Mouse (Mus musculus) right cerebral cortex, postnatal 25 days (tissue): Measurements from ENCODE around the gene Elavl3.

Experiments
- DNase-seq: peaks from one replicate; pipeline ENCODE4 v3.0.0; 2022

The Elavl3 gene

GRCm38 (mm10) chr9:22057031-22057517, 5.3 kb upstream of the Elavl3 start:
- DNase-seq: no peak

- no peak for DNase-seq
These were observed 4.6 kb upstream of the Elavl3 start for GRCm38 (mm10) chr9:22056303-22056910.

DNA sequence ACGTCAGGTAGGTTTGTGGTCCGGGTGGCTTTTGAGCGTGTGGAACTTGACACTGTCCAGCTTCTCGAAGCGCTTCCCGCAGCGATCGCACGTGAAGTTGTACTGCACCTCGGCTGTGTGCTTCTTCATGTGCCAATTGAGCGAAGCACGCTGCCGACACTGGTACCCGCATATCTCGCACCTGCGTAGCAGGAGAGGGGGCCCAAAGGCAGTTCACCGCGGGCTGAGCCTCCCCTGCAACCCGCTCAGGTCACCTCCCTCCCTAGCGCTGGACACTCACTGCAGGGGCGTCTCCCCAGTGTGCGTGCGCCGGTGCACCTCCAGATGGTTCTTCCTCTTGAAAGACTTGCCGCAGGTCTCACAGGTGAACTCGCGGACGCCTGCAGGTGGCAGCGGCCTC, 3.9 kb upstream of the Elavl3 start:
- DNase-seq: peak; percentile 13

GRCm38 (mm10) chr9:22054411-22055076, 2.7 kb upstream of the Elavl3 start:
- DNase-seq: peak; percentile 79

- DNase-seq: no peak
These were observed 1.8 kb upstream of the Elavl3 start for GRCm38 (mm10) chr9:22053657-22054056.

DNA sequence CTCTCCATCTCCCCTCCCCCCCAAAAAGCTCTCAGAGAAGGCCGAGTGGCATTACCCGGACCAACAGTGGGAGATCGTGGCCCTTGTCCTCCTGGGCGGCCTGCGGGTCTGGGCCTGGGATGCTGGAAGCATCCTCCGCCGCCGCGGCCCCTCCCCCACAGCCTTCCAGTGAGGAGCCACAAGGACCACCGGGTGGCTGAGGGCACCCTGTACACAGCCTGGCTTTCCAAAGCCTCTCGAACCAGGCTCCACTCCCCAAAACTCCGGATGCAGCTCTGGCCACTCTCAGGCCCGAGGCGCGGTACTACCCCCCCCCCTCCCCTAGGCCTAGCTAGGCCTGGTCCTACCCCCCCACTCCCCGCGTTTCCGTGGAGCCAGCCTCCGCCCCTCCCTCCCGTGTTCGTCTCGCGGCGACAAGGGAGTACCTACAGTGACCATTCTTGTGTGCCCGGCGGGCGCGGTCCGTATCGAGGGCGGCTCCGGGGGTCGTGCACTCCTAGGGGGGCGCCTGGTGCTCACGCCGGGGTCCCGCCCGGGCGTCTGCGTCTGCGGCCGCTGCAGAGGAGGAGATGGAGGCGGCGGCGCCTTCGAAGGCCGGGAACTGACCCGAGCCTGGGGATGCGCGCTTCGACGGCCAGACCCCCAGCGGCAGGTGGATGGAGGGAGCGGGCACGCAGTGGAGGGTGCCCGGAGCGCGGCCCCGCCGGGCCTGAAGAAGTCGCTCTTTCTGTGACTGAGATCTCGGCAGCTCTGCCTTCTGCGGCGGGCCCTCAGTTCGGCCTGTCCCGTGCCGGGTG, 464 bp downstream of the Elavl3 start:
- DNase-seq: peak; percentile 56

DNA sequence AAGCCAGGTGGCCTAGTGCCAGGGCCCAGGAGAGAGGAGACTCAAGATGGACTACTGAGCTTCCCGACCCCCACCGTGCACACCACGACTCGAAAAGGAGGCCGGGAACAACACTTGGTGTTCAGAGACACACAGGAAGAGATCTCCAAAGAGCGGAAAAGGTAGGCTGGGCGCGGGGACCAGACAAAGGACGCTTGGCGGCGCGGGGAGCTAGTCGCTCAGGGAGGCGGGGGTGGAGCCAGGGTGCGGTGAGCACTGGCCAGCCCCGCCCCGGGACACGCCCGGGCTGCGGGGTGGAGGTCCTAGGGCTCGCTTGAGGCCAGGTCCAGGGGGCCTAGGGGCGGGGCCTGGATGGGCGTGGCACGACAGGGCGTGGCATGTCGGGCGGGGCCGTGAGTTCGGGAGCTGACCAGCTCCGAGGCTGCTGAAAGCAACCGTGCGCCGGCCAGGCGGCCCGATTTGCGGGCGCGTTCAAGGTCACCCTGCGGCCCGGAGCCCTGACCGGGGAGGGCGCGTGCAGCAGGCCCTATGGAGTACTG, 1.4 kb downstream of the Elavl3 start:
- DNase-seq: peak; percentile 73

DNA sequence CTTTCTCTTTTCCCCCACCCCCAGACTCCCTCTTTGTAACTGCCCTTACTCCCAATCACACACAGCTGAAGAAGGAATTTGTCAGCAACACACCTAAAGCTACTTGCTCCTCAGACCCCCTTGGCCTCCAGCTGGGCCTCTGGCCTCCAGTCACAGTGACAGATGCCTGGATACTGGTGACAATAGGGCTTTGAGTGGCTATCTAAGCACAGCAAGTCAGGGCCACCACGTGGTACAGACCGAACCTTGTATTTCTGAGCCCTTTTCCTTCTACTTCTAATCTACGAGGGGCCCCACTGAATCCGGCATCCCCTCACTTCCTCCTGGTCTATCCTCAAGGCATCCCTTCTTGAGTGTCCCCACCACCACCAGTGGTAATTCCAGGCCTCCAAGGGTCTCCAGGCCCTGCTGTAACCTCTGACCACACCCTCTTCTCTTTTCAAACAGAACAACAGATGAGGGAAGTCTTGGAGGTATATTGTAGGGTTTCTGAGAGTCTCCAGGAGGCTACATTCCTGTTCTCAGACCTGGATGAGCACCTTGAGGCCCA, 2.0 kb downstream of the Elavl3 start:
- no peak for DNase-seq

- DNase-seq: no peak
These were observed 2.5 kb downstream of the Elavl3 start for GRCm38 (mm10) chr9:22049315-22049714.

GRCm38 (mm10) chr9:22047329-22047728, 4.5 kb downstream of the Elavl3 start:
- no peak for DNase-seq

DNA sequence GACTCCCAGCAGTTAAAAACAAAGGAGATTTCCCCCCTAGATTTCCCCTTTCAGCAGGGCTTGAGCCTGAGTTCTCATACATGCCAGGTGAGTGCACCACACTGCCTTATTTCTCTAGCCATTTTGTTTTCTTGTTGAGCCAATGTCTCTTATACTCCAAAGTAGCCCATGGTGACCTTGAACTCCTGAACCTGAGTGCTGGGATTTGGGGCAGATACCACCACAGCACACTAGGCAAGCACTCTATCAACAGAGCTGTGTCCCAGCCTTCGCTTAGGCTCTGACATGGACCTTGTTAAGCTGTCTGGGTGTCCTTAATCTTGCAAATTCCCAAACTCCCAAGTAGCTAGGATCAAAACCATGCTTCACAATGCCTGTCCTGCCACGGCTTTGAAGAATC, 10.0 kb downstream of the Elavl3 start:
- no peak for DNase-seq

- no peak for DNase-seq
These were observed 14.0 kb downstream of the Elavl3 start for GRCm38 (mm10) chr9:22037826-22038225.

- no peak for DNase-seq
These were observed 16.4 kb downstream of the Elavl3 start for GRCm38 (mm10) chr9:22035300-22036044.

DNA sequence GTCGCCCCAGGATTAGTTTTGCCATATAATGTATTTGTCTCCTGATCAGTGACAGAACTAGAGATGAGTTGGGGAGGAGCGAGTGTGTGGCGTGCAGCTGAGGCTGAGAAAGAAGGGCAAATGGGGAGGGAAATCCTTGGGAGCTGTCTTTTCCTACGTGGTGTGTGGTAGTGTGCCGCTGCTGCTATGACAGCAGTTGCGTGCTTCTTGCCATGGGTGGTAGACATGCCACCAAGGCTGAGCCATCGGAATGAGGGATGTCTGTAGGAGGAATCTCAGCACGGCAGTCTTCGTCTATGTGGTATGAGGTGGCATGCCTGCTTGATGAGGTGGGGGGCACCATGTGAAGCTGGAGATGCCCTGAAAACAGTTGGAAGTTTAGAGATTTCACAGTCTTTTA, 21.4 kb downstream of the Elavl3 start:
- no peak for DNase-seq

GRCm38 (mm10) chr9:22028467-22028866, 23.4 kb downstream of the Elavl3 start:
- DNase-seq: no peak

DNA sequence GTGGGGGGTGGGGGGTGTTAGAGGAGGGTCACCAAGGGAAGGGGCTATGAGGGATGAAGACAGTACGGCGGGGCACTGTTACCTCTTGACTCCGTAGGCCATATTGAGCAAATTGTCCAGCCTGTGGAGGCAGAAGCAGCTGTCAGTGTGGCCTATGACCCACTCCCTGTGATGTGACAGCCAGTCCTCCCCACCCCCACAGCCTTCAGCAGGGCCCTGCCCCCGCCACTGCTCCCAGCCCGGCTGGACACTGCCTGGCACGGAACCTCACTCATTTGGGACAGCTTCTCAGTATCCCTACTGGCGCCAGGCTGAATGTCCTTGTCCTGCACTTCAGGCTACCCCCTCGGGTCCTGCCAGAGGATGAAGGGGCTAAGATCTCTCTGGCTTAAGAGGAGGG, 27.2 kb downstream of the Elavl3 start:
- peak; percentile 11 for DNase-seq

- DNase-seq: no peak
These were observed 34.5 kb downstream of the Elavl3 start for GRCm38 (mm10) chr9:22017208-22017825.

- no peak for DNase-seq
These were observed 35.6 kb downstream of the Elavl3 start for GRCm38 (mm10) chr9:22016245-22016644.

DNA sequence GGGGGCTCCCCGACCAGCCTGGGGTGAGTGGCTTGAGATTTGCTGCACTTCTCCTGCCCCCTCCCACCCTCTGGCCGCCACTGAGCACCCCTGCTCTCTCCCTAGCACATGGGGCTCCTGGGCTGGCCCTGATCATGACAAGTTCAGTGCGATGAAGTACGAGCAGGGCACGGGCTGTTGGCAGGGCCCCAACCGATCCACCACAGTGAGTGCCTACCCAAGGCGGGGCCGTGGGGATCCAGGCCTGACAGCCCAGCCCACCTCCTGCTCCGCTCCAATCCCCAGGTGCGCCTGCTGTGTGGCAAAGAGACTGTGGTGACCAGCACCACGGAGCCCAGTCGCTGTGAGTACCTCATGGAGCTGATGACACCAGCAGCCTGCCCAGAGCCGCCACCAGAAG, 39.1 kb downstream of the Elavl3 start:
- no peak for DNase-seq

GRCm38 (mm10) chr9:22011055-22011454, 40.8 kb downstream of the Elavl3 start:
- no peak for DNase-seq

DNA sequence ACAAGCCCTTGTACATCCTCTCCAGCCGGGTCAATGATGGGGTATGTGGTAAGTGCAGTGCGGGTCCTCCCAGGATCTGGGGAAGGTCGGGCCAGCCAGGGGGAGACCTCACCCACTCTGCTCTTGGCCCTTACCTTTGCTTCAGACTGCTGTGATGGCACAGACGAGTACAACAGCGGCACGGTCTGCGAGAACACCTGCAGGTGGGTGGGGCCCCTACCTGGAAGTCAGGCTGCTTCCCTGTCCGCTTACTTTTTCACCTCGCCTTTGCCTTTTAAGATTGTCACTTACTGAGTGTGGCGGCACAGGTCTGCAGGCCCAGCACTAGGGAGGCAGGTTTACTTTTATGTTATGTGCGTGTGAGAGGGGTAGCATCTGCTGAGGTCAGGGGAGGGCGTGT, 47.3 kb downstream of the Elavl3 start:
- DNase-seq: no peak

DNA sequence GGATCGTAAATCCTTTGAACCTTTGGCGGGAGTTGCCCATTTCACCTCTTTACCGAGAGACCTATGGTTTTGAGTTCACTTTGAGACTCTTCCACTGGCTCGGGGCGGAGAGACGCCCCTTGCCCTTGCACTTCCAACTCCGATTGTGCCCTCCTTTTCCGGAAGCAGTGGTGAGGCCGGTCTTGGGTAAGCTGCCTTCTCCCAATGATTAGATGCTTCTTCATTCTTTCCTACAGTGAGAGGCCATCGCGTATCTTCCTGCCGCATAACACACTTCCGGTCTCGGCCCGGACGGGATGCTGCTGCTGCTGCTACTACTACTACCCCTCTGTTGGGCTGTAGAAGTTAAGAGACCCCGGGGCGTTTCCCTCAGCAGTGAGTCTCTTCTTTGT, 48.7 kb downstream of the Elavl3 start:
- DNase-seq: no peak
